Mouse (Mus musculus): ENCODE measurements around the gene Olfr53.

GRCm38 (mm10) chr7:140646152-140646551 is at the start of gene Olfr53:
- TF ChIP-seq CTCF (IDR thresholded peaks at IDR 0.05; ENCODE audit: control insufficient read depth, insufficient read depth, low read length) (no peak), POLR2A (IDR thresholded peaks at IDR 0.05; ENCODE audit: borderline replicate concordance, control insufficient read depth, low read depth, low read length) (no peak)
